Mouse (Mus musculus) right cerebral cortex, adult 2 months (tissue): ENCODE results near the gene Krtap4-7.
"Not testable (repeated sequence)": the region's sequence is repeated elsewhere in the genome, so short reads cannot be mapped to it uniquely, and the experiment has no call there.

Experiments
- DNase-seq, 2 experiments: peaks; one replicate each; pipeline ENCODE4 v3.0.0; 2021 to 2022; ENCODE audit warnings: low spot score in 2 of 2

Krtap4-7 gene

GRCm38 (mm10) chr11:99597742-99598141 lies 46.1 kb downstream of the Krtap4-7 start, which contains the start of gene Krtap9-3:
Krtap9-3 (minus strand) TSS chr11:99598105.
- DNase-seq: not testable (repeated sequence)
